Mouse (Mus musculus) spleen, adult 2 months (tissue): ENCODE measurements around the gene Mlf2. TPM values are rescaled to one million over a fixed set of nuclear protein-coding genes. Genes with fewer than 3 reads are reported as not detected.
"Not testable (repeated sequence)": the region's sequence is repeated elsewhere in the genome, so short reads cannot be mapped to it uniquely, and the experiment has no call there.

Experiments used
- DNase-seq, 2 experiments: peaks; one replicate each; pipeline versions ENCODE4 v3.0.0 to v3.0.0-alpha.2; 2012 to 2021; ENCODE audit warnings: low spot score in 2 of 2, low read depth in 1 of 2
- H3K27ac ChIP-seq: fragments of 200-500 bp; 2 replicates; pipeline ENCODE4 v1.5.1; 2012; ENCODE audit warnings: low read length, inconsistent platforms; ENCODE audit not compliant: insufficient read depth
- H3K27me3 ChIP-seq: fragments of 200-500 bp; 2 replicates; pipeline ENCODE4 v1.6.1; 2012; ENCODE audit warnings: mild to moderate bottlenecking, moderate library complexity, low read length, inconsistent platforms; ENCODE audit not compliant: control insufficient read depth, insufficient read depth
- H3K36me3 ChIP-seq: fragments of 200-500 bp; 2 replicates; pipeline ENCODE4 v1.6.1; 2012; ENCODE audit warnings: mild to moderate bottlenecking, low read length, inconsistent platforms; ENCODE audit not compliant: control insufficient read depth, insufficient read depth
- H3K4me1 ChIP-seq: fragments of 200-500 bp; 2 replicates; pipeline ENCODE4 v1.6.1; 2011; ENCODE audit warnings: inconsistent platforms; ENCODE audit not compliant: control insufficient read depth, insufficient read depth, insufficient read length
- H3K4me3 ChIP-seq: fragments of 200-500 bp; 2 replicates; pipeline ENCODE4 v1.5.1; 2011; ENCODE audit warnings: mild to moderate bottlenecking, inconsistent platforms; ENCODE audit not compliant: insufficient read depth, insufficient read length; ENCODE audit errors: extremely low read depth
- CTCF ChIP-seq: fragments of 200-500 bp; IDR thresholded peaks from 2 replicates; pipeline ENCODE4 v1.5.1; 2011; ENCODE audit warnings: mild to moderate bottlenecking, inconsistent platforms; ENCODE audit not compliant: insufficient read depth, insufficient read length, insufficient replicate concordance; ENCODE audit errors: extremely low read depth
- POLR2A ChIP-seq: fragments of 200-500 bp; IDR thresholded peaks from 2 replicates; pipeline ENCODE4 v1.6.1; 2011; ENCODE audit warnings: low read depth, low read length, inconsistent platforms
- WGBS: fragments of 180-500 bp; shearing (Covaris S2); methylation state at CpG from one replicate; pipeline ENCODE4 v1.1.7; 2018; 5-methylcytosine and 5-hydroxymethylcytosine counted together
- polyA plus RNA-seq: library from polyadenylated mRNA; depleted of rRNA; stranded (reverse); fragments of >200 nt; gene quantifications from 2 replicates; pipeline ENCODE4 v1.2.3, GENCODE M21; 2012

Gene Mlf2
- polyA plus RNA-seq, 1 experiment = 125 TPM

GRCm38 (mm10) chr6:124890997-124891396, 40.2 kb upstream of the Mlf2 start:
- H3K27ac ChIP-seq = no peak overlapping the region
- H3K27me3 ChIP-seq = no peaks in the 10 kb centered on the region
- no peaks in the 10 kb centered on the region for H3K36me3 ChIP-seq
- no peak overlapping the region for H3K4me3 ChIP-seq
- no peak for DNase-seq
- TF ChIP-seq CTCF = no peak
- TF ChIP-seq POLR2A = no peak
- WGBS = 44% methylated on average over 6 of the region's 6 CpGs
- no peaks in the 10 kb centered on the region; the same call in 1 of the 2 replicates for H3K4me1 ChIP-seq

GRCm38 (mm10) chr6:124894113-124894512, 37.1 kb upstream of the Mlf2 start:
- H3K4me3 ChIP-seq, DNase-seq, H3K27ac ChIP-seq, H3K27me3 ChIP-seq, H3K4me1 ChIP-seq, H3K36me3 ChIP-seq: not testable (repeated sequence)
- WGBS = 82% methylated on average over 2 of the region's 2 CpGs

GRCm38 (mm10) chr6:124898359-124898758, 32.8 kb upstream of the Mlf2 start:
- Histone ChIP-seq H3K27ac (peak overlapping the region; percentile 52), H3K27me3 (no peaks in the 10 kb centered on the region), H3K4me1 (peaks cover 15% of the 10 kb centered on the region; the same call in 1 of the 2 replicates), H3K36me3 (no peaks in the 10 kb centered on the region), H3K4me3 (no peak overlapping the region)
- WGBS = 8% methylated on average over 3 of the region's 3 CpGs
- DNase-seq = peak in 1 of 2 experiments; percentile 45
- TF ChIP-seq POLR2A (no peak), CTCF (no peak)

- no peak for TF ChIP-seq POLR2A
- no peak for TF ChIP-seq CTCF
- no peaks in the 10 kb centered on the region for H3K27me3 ChIP-seq
- peaks cover 15% of the 10 kb centered on the region; the same call in 1 of the 2 replicates for H3K4me1 ChIP-seq
- H3K36me3 ChIP-seq = no peaks in the 10 kb centered on the region
- peak overlapping the region; percentile 42 for H3K27ac ChIP-seq
- peak in 1 of 2 experiments; percentile 18 for DNase-seq
- no peak overlapping the region for H3K4me3 ChIP-seq
- WGBS = 41% methylated on average over 8 of the region's 8 CpGs
These were observed 31.0 kb upstream of the Mlf2 start for GRCm38 (mm10) chr6:124900056-124900800.

- DNase-seq = peak in 1 of 2 experiments; percentile 25
- peaks cover 15% of the 10 kb centered on the region; the same call in 1 of the 2 replicates for H3K4me1 ChIP-seq
- H3K4me3 ChIP-seq = no peak overlapping the region
- peak overlapping the region; percentile 42 for H3K27ac ChIP-seq
- TF ChIP-seq POLR2A (no peak), CTCF (no peak)
- H3K36me3 ChIP-seq = no peaks in the 10 kb centered on the region
- no peaks in the 10 kb centered on the region for H3K27me3 ChIP-seq
- 35% methylated on average over 10 of the region's 10 CpGs for WGBS
These were observed 30.2 kb upstream of the Mlf2 start for GRCm38 (mm10) chr6:124900801-124901480.

GRCm38 (mm10) chr6:124901851-124902250, 29.3 kb upstream of the Mlf2 start:
- no peak for DNase-seq
- no peak for TF ChIP-seq CTCF
- no peak for TF ChIP-seq POLR2A
- H3K27ac ChIP-seq = no peak overlapping the region
- no peaks in the 10 kb centered on the region for H3K27me3 ChIP-seq
- H3K4me3 ChIP-seq = no peak overlapping the region
- peaks cover 15% of the 10 kb centered on the region; the same call in 1 of the 2 replicates for H3K4me1 ChIP-seq
- H3K36me3 ChIP-seq = no peaks in the 10 kb centered on the region
